Mouse (Mus musculus): Measurements from ENCODE around the gene Ndufa11.

Ndufa11 gene

DNA sequence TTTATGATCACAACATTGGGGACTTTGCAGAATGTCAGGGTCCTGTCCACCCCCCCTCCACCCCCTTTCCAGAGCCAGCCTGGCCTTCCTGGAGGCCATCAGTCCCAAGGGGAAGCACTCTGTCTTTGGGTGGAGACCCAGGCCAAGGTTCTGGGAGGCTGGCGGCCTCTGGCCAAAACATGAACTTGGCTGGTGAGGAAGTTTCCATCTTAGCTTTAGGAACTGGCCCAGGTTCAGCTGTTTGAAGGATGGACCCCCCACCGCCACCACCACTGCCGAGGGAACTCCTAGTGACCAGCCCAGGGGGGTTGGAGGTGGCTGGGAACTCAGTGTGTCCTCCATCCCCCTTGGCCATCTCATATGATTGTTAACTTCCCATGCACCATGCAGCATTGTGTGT, 43.5 kb downstream of the Ndufa11 start:
- no peak for DNase-seq (ENCODE audit: low spot score)

GRCm38 (mm10) chr17:56761991-56762410, 44.4 kb downstream of the Ndufa11 start:
- DNase-seq (ENCODE audit: low spot score) = peak; percentile 86

DNA sequence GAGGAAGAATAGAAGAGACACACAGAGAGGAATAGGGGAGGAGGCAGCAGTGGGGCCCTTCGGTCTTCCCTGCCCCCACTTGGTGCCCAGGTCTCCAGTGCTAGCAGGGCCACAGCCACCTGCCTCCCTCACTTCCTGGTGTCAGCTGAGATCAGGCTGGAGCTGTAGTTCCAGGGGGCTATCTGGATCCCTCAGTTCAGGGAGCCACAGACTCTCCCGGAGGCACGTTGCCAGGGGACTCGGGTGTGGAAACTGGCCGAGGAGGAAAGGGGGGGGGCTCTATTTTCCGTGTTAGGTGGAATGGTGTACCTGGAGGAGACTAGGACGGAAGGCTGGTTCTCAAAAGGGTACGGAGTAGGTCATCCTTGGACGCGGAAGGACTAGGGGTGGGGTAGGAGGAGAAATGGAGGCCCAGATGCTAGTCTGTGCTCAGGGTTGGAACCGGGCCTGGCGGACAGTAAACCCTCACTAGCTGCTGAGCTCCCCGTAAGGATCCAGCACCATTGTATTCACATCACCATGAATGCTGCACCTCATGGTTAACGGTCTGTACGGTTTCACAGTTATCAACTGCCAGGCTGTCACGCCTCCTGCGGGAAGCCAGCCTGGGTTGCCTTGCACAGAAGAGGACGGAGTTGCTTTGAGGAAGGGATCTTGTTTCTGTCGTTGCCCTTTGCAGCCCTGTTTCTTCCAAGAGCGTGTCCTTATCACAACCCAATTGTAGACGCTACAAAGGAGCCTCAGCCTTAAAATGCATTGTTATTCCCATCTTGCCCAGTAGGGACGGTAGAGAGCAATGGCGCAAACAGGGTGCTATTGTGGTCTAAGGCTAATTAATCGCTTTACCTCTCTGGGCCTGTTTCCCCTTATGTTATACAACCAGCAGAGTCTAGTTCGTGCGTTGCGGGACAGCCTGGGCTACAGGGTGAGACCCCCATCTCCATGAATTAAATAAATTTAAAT, 45.5 kb downstream of the Ndufa11 start:
- peak; percentile 46 for DNase-seq (ENCODE audit: low spot score)

- no peak for DNase-seq (ENCODE audit: low spot score)
Observed at GRCm38 (mm10) chr17:56763741-56764250, 46.2 kb downstream of the Ndufa11 start.

DNA sequence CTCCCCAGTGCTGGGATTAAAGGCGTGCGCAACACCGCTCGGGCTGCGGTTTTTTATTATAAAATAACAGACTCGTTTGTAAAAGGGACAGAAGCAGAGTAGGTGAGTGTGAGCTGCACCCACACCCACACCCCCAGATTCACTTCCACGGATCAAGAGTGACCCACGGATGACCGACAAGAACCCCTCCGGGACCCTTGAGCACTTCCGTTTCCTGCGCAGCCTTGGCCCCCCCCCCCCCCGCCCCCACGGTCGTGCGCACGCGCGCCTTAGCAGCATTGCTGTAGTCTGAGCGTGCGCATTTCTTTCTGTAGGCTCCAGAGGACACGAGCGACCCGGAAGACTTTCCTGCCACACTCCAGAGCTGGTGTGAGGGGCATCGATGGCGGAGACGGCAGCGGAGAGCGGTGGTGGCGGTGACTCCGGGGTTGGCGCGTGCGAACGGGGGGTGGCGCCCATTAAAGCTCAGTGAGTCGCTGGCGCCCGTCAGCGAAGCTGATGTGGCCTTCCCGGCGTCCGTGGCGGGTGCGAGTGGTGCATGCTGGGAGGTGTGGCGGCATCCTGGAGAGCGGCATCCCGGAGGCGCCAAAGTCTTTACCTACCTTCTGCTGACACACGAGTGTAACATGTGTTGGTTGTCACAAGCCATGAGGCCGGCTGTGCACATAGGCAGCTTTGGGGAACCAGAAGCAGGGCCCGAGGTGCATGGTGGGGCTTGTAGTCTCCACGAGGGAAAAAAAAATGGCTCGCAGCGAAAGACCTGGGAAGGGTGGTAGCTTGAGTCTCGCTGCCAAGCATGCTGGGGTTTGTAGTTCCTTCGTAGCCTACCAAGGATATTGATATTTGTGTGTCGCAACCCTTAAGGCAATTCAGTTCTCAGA, 47.1 kb downstream of the Ndufa11 start, which contains the start of gene Dus3l:
TSS of gene Dus3l (plus strand) at position 284 of the 881 bp plus-strand sequence.
- DNase-seq (ENCODE audit: low spot score) = peak; percentile 77

DNA sequence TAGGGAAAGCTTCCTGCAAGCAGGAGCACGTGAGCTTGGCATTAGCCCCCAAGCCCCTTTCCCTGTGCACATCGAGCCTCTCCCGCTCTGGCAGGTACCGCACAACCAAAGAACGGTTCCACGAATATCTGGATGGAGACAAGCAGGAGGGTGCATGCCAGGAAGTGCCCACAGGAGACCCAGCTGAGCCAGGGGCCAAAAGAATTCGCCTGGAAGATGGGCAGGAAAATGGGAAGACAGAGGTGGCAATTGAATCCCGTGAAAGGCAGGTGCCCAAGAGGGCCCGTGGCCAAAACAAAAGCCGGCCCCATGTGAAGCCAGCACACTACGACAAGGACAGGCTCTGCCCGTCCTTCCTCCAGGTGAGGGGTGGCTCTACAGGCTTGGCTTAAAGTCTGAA, 47.9 kb downstream of the Ndufa11 start:
- DNase-seq (ENCODE audit: low spot score) = no peak

DNA sequence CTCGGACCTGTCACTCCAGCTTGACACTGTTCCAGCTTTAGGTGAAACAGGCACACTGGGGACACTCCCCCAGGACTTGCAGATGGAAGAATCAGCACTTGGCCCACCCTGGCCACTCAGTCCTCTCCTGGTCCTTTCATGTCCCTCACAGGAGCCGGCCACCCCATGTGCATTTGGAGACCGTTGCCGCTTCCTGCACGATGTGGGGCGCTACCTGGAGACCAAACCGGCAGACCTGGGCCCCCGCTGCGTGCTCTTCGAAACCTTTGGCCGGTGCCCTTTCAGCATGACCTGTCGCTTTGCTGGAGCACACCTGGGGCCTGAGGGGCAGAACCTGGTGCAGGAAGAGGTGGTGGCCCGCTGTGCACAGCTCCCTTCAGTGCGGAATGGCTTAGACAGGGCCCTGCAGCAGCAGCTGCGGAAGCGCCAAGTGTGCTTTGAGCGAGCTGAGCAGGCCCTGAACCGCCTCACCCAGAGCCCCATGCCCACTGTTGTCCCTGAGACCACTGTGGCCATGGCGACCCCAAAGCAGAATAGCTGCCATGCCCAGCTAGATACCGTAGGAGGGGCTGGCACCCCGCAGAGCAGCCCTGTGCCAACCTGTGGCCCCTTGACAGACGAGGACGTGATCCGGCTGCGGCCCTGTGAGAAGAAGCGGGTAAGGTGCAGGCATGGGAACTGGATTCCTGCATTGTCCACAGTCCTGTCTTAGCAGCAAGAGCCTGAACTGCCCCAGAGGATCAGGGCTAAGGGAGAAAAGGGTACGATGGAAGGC, 49.3 kb downstream of the Ndufa11 start:
- DNase-seq (ENCODE audit: low spot score) = no peak

GRCm38 (mm10) chr17:56767531-56768135, 50.1 kb downstream of the Ndufa11 start:
- no peak for DNase-seq (ENCODE audit: low spot score)

- no peak for DNase-seq (ENCODE audit: low spot score)
Observed at GRCm38 (mm10) chr17:56768941-56769340, 51.4 kb downstream of the Ndufa11 start.

DNA sequence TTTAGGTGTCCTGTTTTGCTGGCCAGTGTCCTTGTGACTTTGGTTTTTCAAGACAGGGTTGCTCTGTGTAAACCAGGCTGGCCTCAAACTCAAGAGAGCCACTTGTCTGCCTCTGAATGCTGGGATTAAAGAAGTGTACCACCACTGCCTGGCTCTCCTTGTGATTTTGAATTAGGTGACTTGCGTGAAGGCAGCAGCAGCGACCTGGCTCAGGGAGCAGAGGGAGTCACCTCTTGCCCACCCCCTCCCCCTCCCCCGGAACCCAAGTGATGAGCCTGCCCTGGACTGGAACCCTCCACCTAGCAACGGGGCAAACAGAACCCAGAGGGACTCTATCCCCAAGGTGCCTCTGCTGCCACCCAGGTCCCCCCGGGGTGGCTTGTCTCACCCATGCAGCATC, 52.4 kb downstream of the Ndufa11 start, which contains the start of gene Prr22:
TSS of gene Prr22 (plus strand) at position 301 of the 400 bp plus-strand sequence.
- no peak for DNase-seq (ENCODE audit: low spot score)
